Mouse (Mus musculus) stomach, embryonic 14.5 days (tissue): ENCODE data around the gene Hps3. TPM values are rescaled to one million over a fixed set of nuclear protein-coding genes. Genes with fewer than 3 reads are reported as not detected.
A peak's percentile ranks its signal among the peaks of the same experiment; 100 is the strongest.

Experiments
- ATAC-seq: fragments of 200-750 bp; cut with Nextera tagmentation; 2 replicates; pipeline ENCODE4 v1.8.0; 2017; ENCODE audit warnings: low read depth, moderate TSS enrichment; ENCODE audit not compliant: insufficient number of reproducible peaks, insufficient read depth, low FRiP score
- H3K27ac ChIP-seq: fragments of 300-500 bp; sonication (generic); 2 replicates; pipeline ENCODE4 v1.5.1; 2014; ENCODE audit warnings: mild to moderate bottlenecking, low read length, moderate library complexity, mixed read lengths
- H3K27me3 ChIP-seq: fragments of 300-500 bp; sonication (generic); 2 replicates; pipeline ENCODE4 v1.6.1; 2014; ENCODE audit warnings: low read length, control low read depth, mixed read lengths; ENCODE audit not compliant: control insufficient read depth, insufficient read depth
- H3K36me3 ChIP-seq: fragments of 300-500 bp; sonication (generic); 2 replicates; pipeline ENCODE4 v1.6.1; 2014; ENCODE audit warnings: mild to moderate bottlenecking, control low read depth, low read length, moderate library complexity, mixed read lengths; ENCODE audit not compliant: control insufficient read depth, insufficient read depth
- H3K4me1 ChIP-seq: fragments of 300-500 bp; sonication (generic); 2 replicates; pipeline ENCODE4 v1.6.1; 2014; ENCODE audit warnings: low read length, control low read depth, mixed read lengths; ENCODE audit not compliant: control insufficient read depth, insufficient read depth
- H3K4me2 ChIP-seq: fragments of 300-500 bp; sonication (generic); replicated peaks from 2 replicates; pipeline ENCODE4 v1.6.1; 2014; ENCODE audit warnings: low read depth, low read length, control low read depth
- H3K4me3 ChIP-seq: fragments of 300-500 bp; sonication (generic); 2 replicates; pipeline ENCODE4 v1.5.1; 2014; ENCODE audit warnings: low read depth, low read length, control low read depth
- H3K9ac ChIP-seq: fragments of 300-500 bp; sonication (generic); replicated peaks from 2 replicates; pipeline ENCODE4 v1.6.1; 2014; ENCODE audit warnings: low read depth, mild to moderate bottlenecking, control low read depth, low read length, moderate library complexity, mixed read lengths
- H3K9me3 ChIP-seq: fragments of 300-500 bp; sonication (generic); 2 replicates; pipeline ENCODE4 v1.6.1; 2016; ENCODE audit warnings: low read depth, low read length, control low read depth; ENCODE audit not compliant: control insufficient read depth
- WGBS: fragments of 180-500 bp; shearing (Covaris S2); extraction: QIAGEN DNeasy Blood & Tissue Kit; methylation state at CpG from one replicate; pipeline ENCODE4 v1.1.7; 2014; 5-methylcytosine and 5-hydroxymethylcytosine counted together
- polyA plus RNA-seq: library from polyadenylated mRNA; unstranded; fragments of >200 nt; fragmentation: Nextera tagmentation; extraction: Ambion mirVana; gene quantifications from 2 replicates; pipeline ENCODE4 v1.2.1, GENCODE M21; 2014

Gene Hps3
- polyA plus RNA-seq, 1 experiment from 2014 or later = 11.6 TPM

- Histone ChIP-seq H3K4me1 (no peaks in the 10 kb centered on the region), H3K36me3 (no peaks in the 10 kb centered on the region), H3K27ac (no peak overlapping the region), H3K9ac (no peak overlapping the region), H3K4me3 (no peak overlapping the region), H3K4me2 (no peak overlapping the region), H3K27me3 (no peaks in the 10 kb centered on the region), H3K9me3 (no peaks in the 10 kb centered on the region)
- ATAC-seq = no peak
- WGBS = 66% methylated on average over 2 of the region's 2 CpGs
These were observed 70.4 kb downstream of the Hps3 start for GRCm38 (mm10) chr3:19964625-19965188.

GRCm38 (mm10) chr3:19962769-19963513 lies 72.2 kb downstream of the Hps3 start:
- H3K27me3 ChIP-seq = no peaks in the 10 kb centered on the region
- H3K9ac ChIP-seq = no peak overlapping the region
- H3K9me3 ChIP-seq = no peaks in the 10 kb centered on the region
- no peak overlapping the region for H3K27ac ChIP-seq
- no peak overlapping the region for H3K4me2 ChIP-seq
- 74% methylated on average over 3 of the region's 3 CpGs for WGBS
- H3K4me3 ChIP-seq = no peak overlapping the region
- ATAC-seq = no peak
- H3K36me3 ChIP-seq = no peaks in the 10 kb centered on the region
- no peaks in the 10 kb centered on the region for H3K4me1 ChIP-seq

- no peak overlapping the region for H3K4me2 ChIP-seq
- ATAC-seq = no peak
- no peaks in the 10 kb centered on the region for H3K4me1 ChIP-seq
- no peaks in the 10 kb centered on the region for H3K9me3 ChIP-seq
- no peaks in the 10 kb centered on the region for H3K27me3 ChIP-seq
- WGBS = 74% methylated on average over 2 of the region's 2 CpGs
- H3K9ac ChIP-seq = no peak overlapping the region
- no peak overlapping the region for H3K27ac ChIP-seq
- H3K4me3 ChIP-seq = no peak overlapping the region
- no peaks in the 10 kb centered on the region for H3K36me3 ChIP-seq
These were observed 73.8 kb downstream of the Hps3 start for GRCm38 (mm10) chr3:19961341-19961740.

- Histone ChIP-seq H3K9me3 (no peaks in the 10 kb centered on the region), H3K27me3 (no peaks in the 10 kb centered on the region), H3K27ac (no peak overlapping the region), H3K4me2 (no peak overlapping the region), H3K9ac (no peak overlapping the region), H3K4me1 (no peaks in the 10 kb centered on the region), H3K4me3 (no peak overlapping the region), H3K36me3 (no peaks in the 10 kb centered on the region)
- no peak for ATAC-seq
- WGBS = 65% methylated on average over 3 of the region's 3 CpGs
These were observed 74.5 kb downstream of the Hps3 start for GRCm38 (mm10) chr3:19960570-19961114.

GRCm38 (mm10) chr3:19958983-19959382 lies 76.1 kb downstream of the Hps3 start:
- no peaks in the 10 kb centered on the region for H3K4me1 ChIP-seq
- H3K4me3 ChIP-seq = no peak overlapping the region
- no peak overlapping the region for H3K4me2 ChIP-seq
- ATAC-seq = no peak
- H3K9me3 ChIP-seq = no peaks in the 10 kb centered on the region
- H3K27me3 ChIP-seq = no peaks in the 10 kb centered on the region
- H3K9ac ChIP-seq = no peak overlapping the region
- no peaks in the 10 kb centered on the region for H3K36me3 ChIP-seq
- WGBS = 66% methylated on average over 1 of the region's 1 CpGs
- H3K27ac ChIP-seq = no peak overlapping the region

- H3K27ac ChIP-seq = no peak overlapping the region
- H3K4me1 ChIP-seq = no peaks in the 10 kb centered on the region
- H3K9ac ChIP-seq = no peak overlapping the region
- H3K4me3 ChIP-seq = no peak overlapping the region
- H3K9me3 ChIP-seq = no peaks in the 10 kb centered on the region
- no peak for ATAC-seq
- no peak overlapping the region for H3K4me2 ChIP-seq
- no peaks in the 10 kb centered on the region for H3K27me3 ChIP-seq
- H3K36me3 ChIP-seq = no peaks in the 10 kb centered on the region
These were observed 77.1 kb downstream of the Hps3 start for GRCm38 (mm10) chr3:19958031-19958430.

- WGBS = 57% methylated on average over 5 of the region's 5 CpGs
- H3K36me3 ChIP-seq = no peaks in the 10 kb centered on the region
- no peak within 1 kb of the TSS for H3K4me3 ChIP-seq
- ATAC-seq = no peak
- no peak within 1 kb of the TSS for H3K27ac ChIP-seq
- H3K4me1 ChIP-seq = no peaks in the 10 kb centered on the region
- H3K27me3 ChIP-seq = no peaks in the 10 kb centered on the region
- H3K4me2 ChIP-seq = no peak within 1 kb of the TSS
- no peak within 1 kb of the TSS for H3K9ac ChIP-seq
- no peaks in the 10 kb centered on the region for H3K9me3 ChIP-seq
These were observed 78.2 kb downstream of the Hps3 start, which contains the start of gene Cp for GRCm38 (mm10) chr3:19956885-19957284. Gene Cp (plus strand): TSS chr3:19957054.

- no peak overlapping the region for H3K9ac ChIP-seq
- peak; percentile 56; the same call in 1 of the 2 replicates for ATAC-seq
- no peaks in the 10 kb centered on the region for H3K27me3 ChIP-seq
- no peak overlapping the region for H3K27ac ChIP-seq
- no peak overlapping the region for H3K4me2 ChIP-seq
- no peaks in the 10 kb centered on the region for H3K4me1 ChIP-seq
- no peak overlapping the region for H3K4me3 ChIP-seq
- WGBS = 46% methylated on average over 3 of the region's 3 CpGs
- no peaks in the 10 kb centered on the region for H3K9me3 ChIP-seq
- H3K36me3 ChIP-seq = no peaks in the 10 kb centered on the region
These were observed 81.2 kb downstream of the Hps3 start for GRCm38 (mm10) chr3:19953865-19954264.
